In genomic region chr2:157758395-157758794, GRCm38 (mm10) we compare ENCODE assay signal across 14 mouse cellular contexts.
"Had no signal": no experiment of that assay in that cellular context is flagged by ENCODE, and none has a peak within 500 bp of the region (broad histone marks: within the 10 kb centered on the region; RNA-seq: fewer than 3 reads in every experiment).

No protein-coding gene starts in this region.

- ATAC-seq: intestine, embryonic 16.5 days had no signal

- H3K9me3 ChIP-seq: limb, embryonic 15.5 days; megakaryocyte, embryonic 14.5 days; midbrain, embryonic 12.5 days; neural tube, embryonic 15.5 days had no signal

- DNase-seq: kidney, adult 8-10 months; kidney, postnatal 25 days; layer of hippocampus, adult 9-11 months; layer of hippocampus, postnatal 36 days; lung, embryonic 14.5 days; lung, postnatal 10 days; lung, postnatal 4 days; right cerebral cortex, adult 18-20 months; right cerebral cortex, postnatal 25 days had no signal

- H3K4me1 ChIP-seq: limb, embryonic 15.5 days had no signal

- H3K36me3 ChIP-seq: limb, embryonic 15.5 days; midbrain, embryonic 12.5 days; neural tube, embryonic 15.5 days had no signal

- H3K27me3 ChIP-seq: limb, embryonic 15.5 days; megakaryocyte, embryonic 14.5 days; midbrain, embryonic 12.5 days; neural tube, embryonic 15.5 days had no signal

- H3K4me3 ChIP-seq: limb, embryonic 15.5 days; megakaryocyte, embryonic 14.5 days; midbrain, embryonic 12.5 days; neural tube, embryonic 15.5 days had no signal

- H3K4me2 ChIP-seq: limb, embryonic 15.5 days; lung, embryonic 14.5 days; midbrain, embryonic 12.5 days; neural tube, embryonic 15.5 days had no signal

- H3K27ac ChIP-seq: limb, embryonic 15.5 days; midbrain, embryonic 12.5 days had no signal

- H3K9ac ChIP-seq: limb, embryonic 15.5 days; lung, embryonic 14.5 days; midbrain, embryonic 12.5 days; neural tube, embryonic 15.5 days had no signal
